Mouse (Mus musculus) heart, adult 2 months (tissue): Measurements from ENCODE around the gene Emc1.

Experiments used
- CTCF ChIP-seq: fragments of 200-600 bp; IDR thresholded peaks from 2 replicates; pipeline ENCODE4 v1.8.1; 2022; ENCODE audit warnings: antibody characterized with exemption, mild to moderate bottlenecking, moderate library complexity
- POLR2A ChIP-seq: fragments of 200-500 bp; IDR thresholded peaks from 2 replicates; pipeline ENCODE4 v1.6.1; 2011; ENCODE audit warnings: mild to moderate bottlenecking, low read depth, low read length, control low read depth; ENCODE audit not compliant: insufficient read depth

DNA sequence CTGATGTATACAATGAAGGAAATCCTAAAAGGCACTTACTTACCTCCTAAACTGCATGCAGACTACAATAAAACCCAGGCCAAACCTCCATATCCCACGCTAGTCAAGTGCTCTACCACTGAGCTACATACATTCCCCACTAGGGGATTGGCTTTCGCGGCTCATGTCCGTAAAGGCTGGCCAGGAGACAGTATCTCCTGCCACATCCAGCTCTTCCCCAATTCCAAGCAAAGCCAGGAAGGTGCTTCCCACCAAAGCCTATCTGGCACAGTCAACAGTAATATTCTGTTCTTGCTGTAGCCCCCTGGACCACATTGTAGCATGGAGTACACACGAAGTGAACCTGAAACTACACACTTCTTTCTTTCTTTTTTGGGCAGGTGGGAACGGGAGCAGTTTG, 42.7 kb upstream of the Emc1 start:
- TF ChIP-seq CTCF (no peak), POLR2A (no peak)
